Mouse (Mus musculus) urinary bladder, postnatal 14 days (tissue): Measurements from ENCODE around the gene Tmco5.
"Not testable (repeated sequence)": the region's sequence is repeated elsewhere in the genome, so short reads cannot be mapped to it uniquely, and the experiment has no call there.

Experiments used
- DNase-seq: peaks from one replicate; pipeline ENCODE4 v3.0.0; 2021; ENCODE audit warnings: low spot score

Gene Tmco5

DNA sequence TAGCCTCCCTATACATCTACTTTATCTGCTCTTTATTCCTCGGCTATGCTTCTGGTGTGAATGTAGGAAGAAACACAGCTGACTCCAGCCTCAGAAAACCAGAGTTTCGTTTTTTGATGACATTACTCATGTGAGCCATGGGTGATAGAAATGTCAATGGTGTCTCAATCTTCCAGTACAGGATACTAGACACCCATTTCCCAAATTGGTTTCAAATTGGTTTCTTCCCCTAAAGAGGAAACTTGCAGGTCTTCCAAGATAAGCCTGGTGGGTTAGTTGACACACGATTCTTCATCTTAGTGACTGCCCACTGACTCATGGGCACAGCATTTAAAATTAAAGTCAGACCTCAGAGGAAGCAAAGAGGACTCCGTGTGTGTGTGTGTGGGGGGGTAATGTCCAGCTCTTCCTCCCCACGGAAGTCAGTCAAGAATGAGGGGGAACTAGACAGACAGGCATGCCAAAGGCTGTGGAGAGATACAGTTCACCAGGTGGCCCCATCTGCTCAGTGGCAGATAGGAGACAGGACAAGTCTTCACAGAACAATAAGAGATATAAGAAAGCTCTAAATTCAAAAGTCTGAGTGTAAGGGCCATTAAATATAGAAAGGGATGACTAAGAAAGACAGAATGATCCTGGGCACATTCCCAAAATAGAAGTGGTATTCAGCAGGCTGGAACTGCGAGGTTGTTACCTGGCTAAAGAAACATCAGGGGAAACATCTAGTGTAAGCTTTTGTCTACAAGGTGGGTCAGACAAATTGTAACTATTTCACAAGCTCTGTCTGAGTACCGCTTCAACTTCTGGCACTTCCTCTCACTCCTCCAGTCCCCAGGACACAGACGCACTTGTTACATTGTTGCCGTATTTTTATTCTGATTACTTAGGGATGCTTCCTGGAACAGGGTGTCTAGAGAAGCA, 44.3 kb downstream of the Tmco5 start:
- DNase-seq, result no peak

GRCm38 (mm10) chr2:116923684-116924083, 45.2 kb downstream of the Tmco5 start:
- no peak for DNase-seq

- DNase-seq, result no peak
Measured at GRCm38 (mm10) chr2:116924292-116924691, 45.8 kb downstream of the Tmco5 start.

DNA sequence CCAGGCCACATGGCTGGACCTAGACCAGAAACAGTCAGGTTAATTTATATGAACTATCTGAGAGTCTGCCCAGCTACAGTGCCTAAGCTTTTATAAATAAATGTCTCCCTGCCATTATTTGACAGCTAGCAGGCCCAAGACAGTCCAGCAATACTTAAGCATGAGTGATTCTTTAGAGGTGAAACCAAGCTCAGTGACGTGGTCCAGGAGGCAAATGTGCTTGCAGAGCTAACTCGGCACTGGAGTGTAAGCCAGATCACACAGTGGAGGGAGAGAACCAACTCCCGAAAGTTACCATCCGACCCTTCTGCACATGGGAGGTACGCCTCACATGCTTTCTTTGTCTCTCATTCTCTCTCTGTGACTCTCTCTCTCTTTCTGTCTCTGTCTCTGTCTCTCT, 46.7 kb downstream of the Tmco5 start:
- no peak for DNase-seq

DNA sequence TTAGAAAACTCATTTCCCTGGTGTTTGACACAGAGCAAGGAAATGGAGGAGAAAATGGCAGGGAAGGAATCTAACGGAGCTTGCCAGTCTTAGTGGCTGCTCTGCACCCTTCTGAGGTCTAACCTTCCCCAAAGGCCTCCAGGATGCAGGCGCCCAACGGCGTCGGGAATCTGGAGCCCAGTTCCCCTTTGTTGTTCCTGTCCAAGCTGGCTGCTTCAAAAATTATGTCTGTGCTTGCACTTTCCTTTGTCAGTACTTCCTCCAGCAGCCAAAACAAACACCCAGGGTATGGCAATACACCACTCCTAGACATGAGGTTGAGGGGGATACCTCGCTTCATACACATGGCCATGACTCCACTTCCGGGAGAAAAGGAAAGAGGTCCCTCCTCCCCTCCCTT, 53.7 kb downstream of the Tmco5 start:
- DNase-seq, result no peak

- not testable (repeated sequence) for DNase-seq
Measured at GRCm38 (mm10) chr2:116934236-116934635, 55.7 kb downstream of the Tmco5 start.

- no peak for DNase-seq
Measured at GRCm38 (mm10) chr2:116934776-116935175, 56.3 kb downstream of the Tmco5 start.

DNA sequence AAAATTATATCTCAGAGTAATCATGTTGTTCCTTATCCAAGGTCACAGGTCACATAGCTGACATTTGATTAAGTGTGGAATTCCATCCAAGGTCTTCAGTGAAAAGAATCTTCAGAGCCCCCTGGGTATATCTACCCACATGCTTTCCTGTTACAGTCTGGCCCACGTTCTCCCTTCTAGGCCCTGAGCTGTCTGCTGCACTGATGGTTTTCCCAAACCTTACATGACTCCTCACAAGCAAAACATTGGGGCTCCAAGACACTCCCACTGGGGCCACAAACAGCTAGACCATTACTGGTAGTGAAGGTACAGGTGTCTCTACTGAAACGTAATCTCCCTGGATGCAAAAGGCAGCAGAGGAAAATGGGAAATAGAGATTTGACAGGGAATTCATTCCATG, 57.9 kb downstream of the Tmco5 start:
- no peak for DNase-seq

DNA sequence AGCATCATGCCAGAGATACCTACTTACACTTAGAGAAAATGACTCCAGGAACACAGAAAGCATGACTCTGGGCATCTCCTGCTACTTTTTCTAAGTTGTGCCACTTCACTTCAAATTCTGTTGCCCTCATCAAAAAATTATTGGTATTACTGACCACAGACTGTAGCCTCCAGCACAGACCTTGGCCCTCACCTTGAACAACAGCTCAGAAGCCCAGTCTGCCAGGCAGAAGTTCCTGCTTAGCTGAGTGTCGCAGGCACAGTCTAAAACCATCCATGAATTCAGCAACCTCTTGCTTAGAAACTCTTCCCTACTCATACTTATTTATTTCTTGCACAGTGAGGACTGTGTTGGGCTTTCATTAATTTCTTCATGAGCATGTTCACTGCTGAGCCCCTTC, 58.7 kb downstream of the Tmco5 start:
- DNase-seq, result no peak

- no peak for DNase-seq
Measured at GRCm38 (mm10) chr2:116941816-116942215, 63.3 kb downstream of the Tmco5 start.
